Mouse (Mus musculus): ENCODE results near the gene Rtf1.
"Not testable (repeated sequence)": the region's sequence is repeated elsewhere in the genome, so short reads cannot be mapped to it uniquely, and the experiment has no call there.

Rtf1 gene

GRCm38 (mm10) chr2:119715868-119716267 is 41.0 kb downstream of the Rtf1 start:
- in situ Hi-C loops (cut with MboI; ENCODE audit: low pct_unique_long_range_greater_than_20kb in 1 of 2, low sequenced_read_pairs in 2 of 2, unreplicated experiment in 1 of 2), result not testable (repeated sequence)

GRCm38 (mm10) chr2:119721070-119721469 is 46.2 kb downstream of the Rtf1 start:
- in situ Hi-C loops (cut with MboI; ENCODE audit: low pct_unique_long_range_greater_than_20kb in 1 of 2, low sequenced_read_pairs in 2 of 2, unreplicated experiment in 1 of 2), result no loop called here

GRCm38 (mm10) chr2:119727762-119728416 is 53.0 kb downstream of the Rtf1 start:
- in situ Hi-C loops (cut with MboI; ENCODE audit: low pct_unique_long_range_greater_than_20kb in 1 of 2, low sequenced_read_pairs in 2 of 2, unreplicated experiment in 1 of 2), result no loop called here

DNA sequence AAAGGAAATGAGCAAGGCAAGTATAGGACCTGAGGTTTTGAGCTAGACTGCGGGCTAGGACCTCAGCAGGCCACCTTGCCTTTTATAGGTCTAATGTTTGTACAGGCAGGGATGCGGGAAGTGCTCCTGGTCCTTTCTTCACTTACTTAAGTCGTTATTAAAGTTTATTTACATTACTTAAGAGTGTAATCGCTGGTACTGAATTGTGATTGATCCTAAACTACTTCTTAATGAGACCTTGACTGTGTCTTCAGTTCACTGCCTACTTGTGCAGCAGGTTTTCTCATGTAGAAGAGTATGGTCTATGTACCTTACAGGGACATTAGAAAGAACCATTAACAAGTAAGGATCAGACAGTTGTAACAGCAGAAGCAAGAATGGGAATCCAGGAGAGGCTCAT is 55.9 kb downstream of the Rtf1 start:
- in situ Hi-C loops (cut with MboI; ENCODE audit: low pct_unique_long_range_greater_than_20kb in 1 of 2, low sequenced_read_pairs in 2 of 2, unreplicated experiment in 1 of 2), result no loop called here

- in situ Hi-C loops (cut with MboI; ENCODE audit: low pct_unique_long_range_greater_than_20kb in 1 of 2, low sequenced_read_pairs in 2 of 2, unreplicated experiment in 1 of 2), result no loop called here
These were observed 62.3 kb downstream of the Rtf1 start for GRCm38 (mm10) chr2:119737124-119737523.

- in situ Hi-C loops (cut with MboI; ENCODE audit: low pct_unique_long_range_greater_than_20kb in 1 of 2, low sequenced_read_pairs in 2 of 2, unreplicated experiment in 1 of 2), result no loop called here
These were observed 65.7 kb downstream of the Rtf1 start for GRCm38 (mm10) chr2:119740567-119740966.

DNA sequence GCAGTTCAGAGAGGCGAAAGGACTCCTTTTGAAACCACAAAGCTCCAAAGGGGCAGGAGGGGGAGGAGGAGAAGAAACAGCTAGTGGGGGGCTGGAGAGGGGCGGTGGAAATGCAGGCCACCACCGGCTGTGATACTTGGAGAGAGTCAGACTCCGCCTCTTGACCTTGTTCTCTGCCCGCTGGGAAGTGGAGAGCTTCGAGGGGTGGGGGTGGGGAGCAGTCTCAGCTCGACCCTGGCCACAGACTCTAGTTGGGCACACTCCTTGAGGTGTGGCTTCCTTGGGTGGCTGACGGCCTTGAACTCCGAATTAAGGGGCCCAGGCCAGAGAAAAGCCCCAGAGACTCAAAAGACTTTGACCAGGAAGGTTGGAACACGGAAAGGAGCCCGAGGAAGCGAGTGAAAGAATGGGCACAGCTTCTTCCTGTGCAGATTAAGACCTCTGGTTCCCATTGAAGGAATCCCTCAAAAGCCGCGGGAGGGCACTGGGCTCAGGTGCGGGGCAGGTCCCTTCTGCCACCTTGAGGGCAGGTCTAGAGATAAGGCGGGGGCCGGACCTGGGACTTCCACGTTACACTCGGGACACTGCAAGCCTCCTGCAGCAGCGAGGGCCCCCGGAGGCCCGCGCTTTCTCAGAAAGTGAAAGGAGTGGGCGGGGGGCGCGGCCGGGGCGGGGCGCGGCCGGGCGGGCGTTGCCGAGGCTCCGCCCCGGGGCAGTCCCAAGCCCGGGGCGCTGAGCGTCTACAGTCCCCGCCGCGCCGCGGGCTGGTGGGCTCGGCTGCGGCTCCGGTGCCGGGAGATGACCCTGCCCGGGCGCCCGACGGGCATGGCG is 66.9 kb downstream of the Rtf1 start, which contains the start of gene Itpka:
Gene Itpka, plus strand, starts transcription at position 757 of the 831 bp plus-strand sequence.
- in situ Hi-C loops (cut with MboI; ENCODE audit: low pct_unique_long_range_greater_than_20kb in 1 of 2, low sequenced_read_pairs in 2 of 2, unreplicated experiment in 1 of 2), result no loop called here

DNA sequence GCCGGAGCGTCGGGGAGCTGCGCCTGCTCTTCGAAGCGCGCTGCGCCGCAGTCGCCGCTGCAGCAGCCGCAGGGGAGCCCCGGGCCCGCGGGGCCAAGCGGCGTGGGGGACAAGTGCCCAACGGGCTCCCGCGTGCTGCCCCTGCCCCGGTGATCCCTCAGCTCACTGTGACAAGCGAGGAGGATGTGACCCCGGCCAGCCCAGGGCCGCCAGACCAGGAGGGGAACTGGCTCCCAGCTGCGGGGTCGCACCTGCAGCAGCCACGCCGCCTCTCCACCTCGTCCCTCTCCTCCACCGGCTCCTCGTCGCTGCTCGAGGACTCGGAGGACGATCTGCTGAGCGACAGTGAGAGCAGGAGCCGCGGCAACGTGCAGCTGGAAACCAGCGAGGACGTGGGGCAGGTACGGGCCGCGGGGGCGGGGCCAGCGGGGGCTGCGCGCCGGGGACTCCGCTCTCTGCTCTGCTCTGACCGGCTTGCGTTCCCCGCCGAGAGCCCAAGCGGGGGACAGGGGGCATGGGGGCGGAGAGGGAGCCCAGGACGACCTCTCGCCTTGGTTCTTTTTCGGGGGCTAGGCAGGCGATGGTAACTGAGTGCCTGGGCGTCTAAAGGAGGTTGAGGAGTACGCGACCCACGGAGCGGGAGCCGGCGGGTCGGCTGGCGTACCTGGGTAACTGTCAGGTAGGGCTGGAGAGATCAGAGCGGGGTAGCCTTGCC is 67.8 kb downstream of the Rtf1 start:
- in situ Hi-C loops (cut with MboI; ENCODE audit: low pct_unique_long_range_greater_than_20kb in 1 of 2, low sequenced_read_pairs in 2 of 2, unreplicated experiment in 1 of 2), result no loop called here

DNA sequence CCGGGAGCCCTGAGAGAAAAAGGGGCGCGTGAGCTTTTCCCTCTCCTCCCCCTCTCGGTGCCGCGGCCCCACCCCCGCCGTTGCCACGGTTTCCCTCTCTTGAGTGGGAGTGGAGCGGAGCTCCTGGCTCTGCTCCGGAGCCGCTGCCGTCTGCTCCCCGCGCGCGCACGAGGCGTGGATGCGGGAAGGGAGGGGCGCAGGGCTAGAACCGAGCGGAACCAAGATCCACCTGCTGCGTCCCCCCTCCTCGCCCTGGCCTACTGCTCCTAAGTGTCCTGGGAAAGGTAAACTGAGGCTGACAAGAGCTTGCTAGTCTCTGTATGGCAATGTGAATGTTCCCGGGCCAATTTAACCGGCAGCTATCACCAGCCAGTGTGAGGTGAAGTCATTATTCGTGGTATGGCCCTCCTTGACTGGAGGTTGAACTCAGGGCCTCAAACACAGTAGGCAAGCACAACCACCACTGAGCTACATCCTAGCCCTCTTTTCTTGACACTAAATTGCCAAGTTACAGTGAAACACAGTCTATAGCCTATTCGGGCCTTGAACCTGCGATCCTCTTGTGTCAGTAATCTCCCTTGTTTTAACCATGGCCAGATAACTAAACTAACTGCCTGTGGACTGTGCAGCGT is 68.4 kb downstream of the Rtf1 start:
- in situ Hi-C loops (cut with MboI; ENCODE audit: low pct_unique_long_range_greater_than_20kb in 1 of 2, low sequenced_read_pairs in 2 of 2, unreplicated experiment in 1 of 2), result no loop called here

- in situ Hi-C loops (cut with MboI; ENCODE audit: low pct_unique_long_range_greater_than_20kb in 1 of 2, low sequenced_read_pairs in 2 of 2, unreplicated experiment in 1 of 2), result no loop called here
These were observed 68.9 kb downstream of the Rtf1 start for GRCm38 (mm10) chr2:119743808-119744162.

DNA sequence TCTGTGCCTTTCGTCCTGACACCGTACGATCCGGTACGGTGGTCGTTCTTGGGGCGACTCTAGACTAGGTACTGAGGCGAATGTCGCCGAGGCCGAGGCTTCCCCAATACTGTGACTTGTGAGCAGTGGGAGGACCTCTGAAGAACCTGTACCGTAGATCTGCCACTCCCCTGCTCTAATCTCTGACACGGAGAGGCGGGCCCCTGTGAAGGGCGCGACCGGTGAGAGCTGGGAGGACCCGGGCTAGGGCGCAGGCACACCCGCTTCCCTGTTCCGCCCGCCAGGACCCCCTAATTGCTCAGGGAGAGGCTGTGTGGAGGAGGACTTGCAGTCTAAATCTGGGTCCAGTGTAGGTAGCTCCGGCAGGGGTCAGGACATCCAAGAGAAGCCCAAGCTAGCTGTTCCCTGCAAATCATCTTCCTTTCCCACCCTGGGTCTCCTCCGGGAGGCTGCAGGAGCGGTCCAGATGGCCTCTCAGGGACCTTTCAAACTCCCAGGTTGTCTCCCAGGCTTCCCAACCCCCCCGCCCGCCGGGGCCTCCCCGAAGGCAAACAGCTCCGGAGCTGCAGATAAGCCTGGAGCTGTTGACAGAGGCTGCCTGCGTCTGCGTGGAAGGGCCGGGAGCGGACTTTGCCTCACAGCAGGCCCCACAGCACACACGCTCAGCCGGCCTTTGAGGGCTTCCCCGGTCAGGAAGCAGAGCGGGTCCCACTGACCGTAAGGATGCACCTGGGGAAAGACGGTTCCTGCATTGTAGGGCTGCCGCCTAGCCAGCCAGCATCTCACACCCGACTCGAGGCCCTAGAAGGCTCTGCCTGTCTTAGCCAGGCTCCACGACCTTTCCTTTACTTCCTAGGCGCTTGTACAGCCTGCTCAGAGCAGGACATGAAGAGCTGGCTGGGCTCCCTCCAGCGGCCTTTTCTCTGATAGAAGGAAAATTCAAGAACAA is 69.6 kb downstream of the Rtf1 start:
- in situ Hi-C loops (cut with MboI; ENCODE audit: low pct_unique_long_range_greater_than_20kb in 1 of 2, low sequenced_read_pairs in 2 of 2, unreplicated experiment in 1 of 2), result no loop called here

DNA sequence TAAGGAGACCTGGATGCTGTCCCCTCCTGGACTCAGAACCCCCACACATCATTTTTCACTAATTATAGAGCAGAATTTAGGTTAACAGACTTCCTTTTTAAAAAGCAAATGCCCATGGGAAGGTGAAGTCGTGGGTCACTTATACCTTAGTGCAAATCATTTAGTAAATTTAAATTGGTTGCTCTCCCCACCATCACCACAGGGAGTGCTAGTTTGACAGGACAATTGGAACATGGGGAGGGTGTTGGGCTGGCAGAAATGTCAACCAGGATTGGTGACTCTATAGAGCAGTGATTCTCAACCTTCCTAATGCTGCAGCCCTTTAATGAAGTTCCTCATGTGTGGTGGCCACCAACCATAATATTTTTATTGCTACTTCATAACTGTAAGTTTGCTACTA is 70.4 kb downstream of the Rtf1 start:
- in situ Hi-C loops (cut with MboI; ENCODE audit: low pct_unique_long_range_greater_than_20kb in 1 of 2, low sequenced_read_pairs in 2 of 2, unreplicated experiment in 1 of 2), result no loop called here

DNA sequence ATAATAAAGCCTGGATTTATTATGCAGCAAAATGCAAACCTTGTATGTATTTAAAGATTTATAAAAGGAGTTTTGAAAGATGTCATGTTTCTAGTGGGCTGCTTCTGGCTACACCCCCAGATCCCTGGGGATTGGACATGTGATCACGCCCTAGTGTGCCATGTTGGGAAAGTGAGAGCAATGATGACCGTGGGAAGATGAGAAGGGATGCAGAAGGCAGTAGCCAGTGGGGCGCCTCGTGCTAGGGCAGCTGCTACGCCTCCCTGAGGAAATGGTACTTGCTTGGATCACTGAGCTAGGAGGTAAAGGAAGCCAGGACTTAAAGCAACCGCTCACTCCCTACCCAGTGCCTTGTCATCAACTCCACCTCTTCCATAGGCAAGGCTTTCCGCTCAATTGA is 72.7 kb downstream of the Rtf1 start:
- in situ Hi-C loops (cut with MboI; ENCODE audit: low pct_unique_long_range_greater_than_20kb in 1 of 2, low sequenced_read_pairs in 2 of 2, unreplicated experiment in 1 of 2), result no loop called here

GRCm38 (mm10) chr2:119749260-119749659 is 74.4 kb downstream of the Rtf1 start:
- in situ Hi-C loops (cut with MboI; ENCODE audit: low pct_unique_long_range_greater_than_20kb in 1 of 2, low sequenced_read_pairs in 2 of 2, unreplicated experiment in 1 of 2), result no loop called here

GRCm38 (mm10) chr2:119757601-119758100 is 82.8 kb downstream of the Rtf1 start:
- in situ Hi-C loops (cut with MboI; ENCODE audit: low pct_unique_long_range_greater_than_20kb in 1 of 2, low sequenced_read_pairs in 2 of 2, unreplicated experiment in 1 of 2), result no loop called here

DNA sequence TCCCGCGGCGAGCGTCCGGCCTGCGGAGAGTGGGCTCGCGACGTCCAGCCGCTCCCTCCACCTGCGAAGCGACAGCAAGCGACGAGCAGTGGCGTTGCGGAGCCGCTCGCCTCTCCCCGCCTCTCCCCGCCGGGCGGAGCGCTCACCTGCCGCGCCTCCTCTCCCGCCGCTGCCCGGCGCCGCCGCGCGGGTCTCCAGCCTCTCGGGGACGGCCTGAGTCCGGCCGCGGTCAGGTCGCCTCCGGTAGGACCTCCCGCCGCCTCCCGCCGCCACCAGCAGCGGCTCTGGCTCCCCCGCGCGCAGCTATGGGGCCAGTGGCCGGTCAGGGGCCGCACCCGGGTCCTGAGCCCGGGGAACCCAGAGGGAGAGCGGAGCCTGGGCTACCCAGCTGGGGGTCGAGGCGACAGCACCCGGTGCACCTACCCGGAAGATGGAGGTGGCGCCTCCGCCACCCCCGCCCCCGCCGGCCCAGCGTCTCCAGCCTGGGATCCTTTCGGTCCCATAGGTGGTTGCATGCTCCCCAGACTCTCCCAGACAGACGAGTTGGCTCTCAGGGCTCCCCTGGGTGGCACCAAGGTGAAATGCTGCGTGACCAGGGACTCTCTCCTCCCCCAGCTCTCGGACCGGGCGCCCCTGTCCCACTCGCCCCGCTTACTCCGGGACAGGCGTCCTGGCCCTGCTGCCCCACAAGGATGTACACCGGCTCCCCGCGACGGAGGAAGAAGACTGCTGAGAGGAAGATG is 83.4 kb downstream of the Rtf1 start:
- in situ Hi-C loops (cut with MboI; ENCODE audit: low pct_unique_long_range_greater_than_20kb in 1 of 2, low sequenced_read_pairs in 2 of 2, unreplicated experiment in 1 of 2), result no loop called here
